Mouse (Mus musculus) lung, postnatal 14 days (tissue): ENCODE results near the gene Cd55b.
"Not testable (repeated sequence)": the region's sequence is repeated elsewhere in the genome, so short reads cannot be mapped to it uniquely, and the experiment has no call there.

ENCODE experiments used
- DNase-seq: peaks from one replicate; pipeline ENCODE4 v3.0.0; 2021

The Cd55b gene

DNA sequence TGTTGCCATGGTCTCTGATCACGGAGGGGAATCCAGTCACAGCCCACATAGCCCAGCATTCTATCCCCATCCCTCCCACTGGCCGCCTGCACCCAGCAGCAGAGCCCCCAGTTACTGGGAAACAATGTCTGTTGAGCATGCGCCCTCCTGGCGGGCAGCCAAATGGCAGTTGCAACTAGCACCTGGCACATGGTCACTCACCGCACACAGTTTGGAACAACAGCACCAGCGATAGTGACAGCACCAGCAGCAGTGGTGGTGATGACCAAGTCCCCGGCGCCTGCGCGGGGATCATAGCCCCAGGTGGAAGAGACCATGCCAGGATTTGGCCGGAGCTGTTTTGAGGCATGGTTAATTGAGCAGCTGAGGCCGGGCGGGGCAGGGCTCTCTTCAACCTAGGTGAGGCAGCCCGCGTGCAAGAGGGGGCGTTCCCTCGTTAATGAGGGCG is at the start of gene Cd55b:
Gene Cd55b (minus strand): TSS at position 346 of the 448 bp plus-strand sequence.
- peak; percentile 31 for DNase-seq

DNA sequence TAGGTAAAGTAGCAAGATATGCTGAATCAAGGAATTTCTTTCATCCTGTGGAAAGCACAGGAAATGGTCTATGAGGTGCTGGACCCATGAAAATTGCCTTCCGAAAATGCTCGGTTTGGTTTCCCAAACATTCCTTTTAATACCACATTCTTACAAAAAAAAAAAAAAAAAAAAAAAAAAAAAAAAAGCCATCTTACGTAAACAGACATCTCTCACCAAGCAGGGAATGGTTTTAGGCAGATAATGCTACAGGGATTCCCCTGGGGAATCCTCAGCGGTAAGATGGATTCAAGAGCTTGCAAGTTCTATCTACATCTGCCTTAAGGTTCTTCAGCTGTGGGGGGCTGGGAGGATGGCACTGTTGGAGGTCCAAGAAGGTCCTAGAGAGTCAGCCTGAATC is 47.3 kb upstream of the Cd55b start:
- no peak for DNase-seq

GRCm38 (mm10) chr1:130467453-130467852 is 44.6 kb upstream of the Cd55b start:
- DNase-seq: no peak

DNA sequence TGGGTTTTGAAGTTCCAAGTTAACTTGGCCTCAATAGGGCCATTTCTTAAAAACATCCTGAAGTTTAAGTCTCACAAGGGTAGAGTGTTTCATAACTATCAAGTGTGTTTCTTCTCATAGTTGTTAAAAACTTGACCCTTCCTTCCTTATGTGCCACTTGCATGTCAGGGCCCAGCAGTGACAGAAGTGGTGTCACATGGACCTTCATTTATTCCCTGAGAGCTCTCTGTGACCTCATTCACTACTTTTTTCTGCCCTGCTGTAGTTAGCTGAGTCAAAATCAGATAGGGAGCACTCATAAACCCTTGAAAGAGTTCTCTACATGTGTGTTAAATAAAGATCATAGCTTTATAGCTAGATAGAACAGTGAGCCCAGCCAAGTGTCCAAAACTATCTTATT is 41.4 kb upstream of the Cd55b start:
- no peak for DNase-seq

DNA sequence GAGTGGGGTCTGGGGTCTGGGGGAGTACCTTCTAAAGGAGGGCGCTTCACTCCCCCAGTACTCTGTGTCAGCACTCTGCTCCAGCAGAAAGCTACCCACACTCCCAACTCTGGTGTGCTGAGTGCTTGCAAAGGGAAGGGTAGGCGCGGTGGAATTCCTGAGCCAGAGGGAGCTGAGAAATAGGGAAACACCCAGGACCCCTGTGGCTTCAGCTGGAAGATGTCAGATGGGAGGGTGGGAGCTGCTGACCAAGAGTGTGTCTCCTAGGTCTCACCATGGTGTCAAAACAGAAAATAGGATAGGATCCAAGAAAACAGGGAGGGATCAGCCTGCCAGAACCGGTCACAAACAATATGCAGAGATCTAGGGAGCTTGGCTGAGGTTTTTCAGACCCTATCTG is 40.1 kb upstream of the Cd55b start:
- DNase-seq: no peak

DNA sequence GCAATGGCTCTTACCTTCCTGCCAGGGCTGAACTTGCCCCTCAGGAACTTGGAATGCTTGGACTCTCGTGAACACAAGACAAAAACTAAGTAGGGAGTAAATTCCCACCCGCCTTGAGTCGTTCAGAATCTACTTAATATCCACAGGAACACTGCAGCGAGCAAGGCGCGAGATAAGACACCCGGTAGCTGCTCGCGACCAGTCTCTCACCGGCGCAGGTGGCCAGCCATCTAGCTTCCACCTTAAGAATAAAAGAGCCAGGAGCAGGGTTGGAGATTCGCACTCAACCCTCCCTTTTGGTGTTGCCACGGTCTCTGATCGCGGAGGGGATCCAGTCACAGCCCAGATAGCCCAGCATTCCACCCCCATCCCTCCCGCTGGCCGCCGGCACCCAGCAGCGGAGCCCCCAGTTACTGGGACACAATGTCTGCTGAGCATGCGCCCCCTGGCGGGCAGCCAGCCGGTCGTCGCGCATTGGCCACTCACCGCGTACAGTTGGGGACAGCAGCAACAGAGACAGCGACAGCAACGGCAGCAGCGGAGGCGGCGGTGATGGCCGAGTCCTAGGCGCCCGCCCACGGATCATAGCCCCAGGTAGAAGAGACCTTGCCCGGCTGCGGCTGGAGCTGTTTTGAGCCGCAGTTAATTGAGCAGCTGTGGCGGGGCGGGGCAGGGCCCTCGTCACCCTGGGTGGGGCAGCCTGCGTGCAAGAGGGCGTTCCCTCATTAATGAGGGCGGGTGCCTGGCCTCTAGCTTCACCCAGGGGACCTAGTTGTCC is 39.5 kb upstream of the Cd55b start, which contains the start of gene Cd55:
Gene Cd55 (minus strand): TSS at position 661 of the 778 bp plus-strand sequence.
- DNase-seq: peak; percentile 89

DNA sequence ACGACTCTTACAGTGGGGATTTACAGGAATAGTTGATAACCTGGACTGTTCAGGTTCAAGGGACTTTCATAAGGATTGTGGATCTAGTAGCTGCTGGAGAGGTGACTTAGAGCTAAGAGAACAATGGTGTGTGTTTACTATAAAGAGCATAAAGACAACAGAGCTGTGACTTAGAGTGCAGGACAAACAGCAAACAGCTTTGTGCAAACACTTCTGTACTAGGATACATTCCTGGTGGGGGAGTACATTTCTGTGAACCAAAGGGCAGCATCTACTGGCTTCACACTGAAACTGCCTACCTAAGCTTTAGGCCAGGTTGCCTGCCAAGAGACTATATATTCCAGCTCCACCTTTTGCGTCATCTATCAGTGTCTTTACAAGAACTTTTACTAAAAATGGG is 32.3 kb upstream of the Cd55b start:
- no peak for DNase-seq

- DNase-seq: not testable (repeated sequence)
Measured at GRCm38 (mm10) chr1:130442930-130443329, 20.1 kb upstream of the Cd55b start.

DNA sequence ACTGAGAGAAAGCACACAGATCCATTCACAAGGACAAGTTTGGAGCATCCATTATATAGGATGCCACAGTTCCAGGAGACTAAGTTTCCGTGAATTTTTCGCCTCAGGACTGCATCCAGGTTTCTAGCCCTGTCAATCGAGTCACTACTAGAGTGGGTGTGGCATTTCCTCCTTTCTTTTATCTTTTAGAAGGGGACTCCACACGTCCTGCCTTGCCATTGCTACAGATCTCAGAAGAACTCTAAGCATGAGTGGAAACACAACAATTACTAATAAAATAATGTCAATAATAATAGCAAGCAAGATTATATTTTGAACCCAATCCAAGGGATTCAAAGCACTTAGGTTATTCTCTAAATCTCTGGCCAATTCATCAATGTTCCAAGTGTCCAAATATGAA is 8.1 kb upstream of the Cd55b start:
- no peak for DNase-seq

GRCm38 (mm10) chr1:130428667-130429066 is 5.9 kb upstream of the Cd55b start:
- not testable (repeated sequence) for DNase-seq

GRCm38 (mm10) chr1:130427175-130427853 is 4.5 kb upstream of the Cd55b start:
- DNase-seq: not testable (repeated sequence)

- not testable (repeated sequence) for DNase-seq
Measured at GRCm38 (mm10) chr1:130422033-130422432, 776 bp downstream of the Cd55b start.

DNA sequence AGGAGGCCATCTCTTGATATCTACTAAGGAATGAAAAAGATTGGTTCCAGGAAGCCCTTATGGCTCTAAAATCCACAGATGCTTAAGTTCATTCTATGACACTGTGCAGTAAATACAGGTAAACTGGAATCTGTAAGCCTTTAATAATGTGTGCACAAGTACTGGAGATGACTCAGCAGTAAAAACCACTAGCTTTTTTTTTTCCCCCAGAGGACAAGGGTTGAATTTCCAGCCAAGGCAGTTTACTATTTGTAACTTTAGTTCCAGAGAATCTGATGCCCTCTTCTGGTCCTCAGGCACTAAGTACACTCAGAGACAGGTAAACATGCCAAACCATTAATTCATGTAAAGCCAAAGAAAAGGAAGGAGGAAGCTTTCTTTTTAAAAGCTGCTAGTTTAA is 25.7 kb downstream of the Cd55b start:
- DNase-seq: not testable (repeated sequence)

GRCm38 (mm10) chr1:130387282-130387681 is 35.5 kb downstream of the Cd55b start:
- not testable (repeated sequence) for DNase-seq

DNA sequence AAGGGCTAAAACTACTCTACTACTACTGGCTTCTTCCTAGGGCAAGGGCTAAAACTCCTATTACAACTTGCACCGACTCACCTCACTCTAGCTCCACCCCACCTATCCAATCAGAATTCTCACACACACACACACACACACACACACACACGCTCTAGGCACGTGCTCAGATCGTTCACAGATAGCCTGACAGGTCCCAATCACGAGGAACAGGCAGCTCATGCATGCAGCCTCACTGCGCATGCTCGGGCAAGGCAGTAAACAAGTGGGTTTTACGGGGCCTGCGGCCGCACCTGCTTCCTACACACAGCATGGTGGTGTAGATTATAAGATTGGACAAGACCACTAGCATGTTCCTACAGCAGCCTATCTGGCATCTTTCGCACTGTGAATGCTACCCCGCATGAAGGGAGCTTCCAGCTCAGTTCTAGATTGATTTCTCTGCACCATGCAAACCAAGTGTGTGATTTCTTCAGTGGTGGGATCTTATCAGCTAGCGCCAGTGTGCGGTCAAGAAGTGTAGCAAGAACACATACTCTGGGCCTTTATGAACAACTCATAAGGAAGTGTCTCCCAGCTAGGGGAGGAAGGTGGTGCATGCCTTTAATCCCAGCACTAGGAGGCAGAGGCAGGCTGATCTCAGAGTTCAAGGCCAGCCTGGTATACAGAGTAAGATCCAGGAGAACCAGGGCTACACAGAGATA is 44.9 kb downstream of the Cd55b start:
- no peak for DNase-seq

DNA sequence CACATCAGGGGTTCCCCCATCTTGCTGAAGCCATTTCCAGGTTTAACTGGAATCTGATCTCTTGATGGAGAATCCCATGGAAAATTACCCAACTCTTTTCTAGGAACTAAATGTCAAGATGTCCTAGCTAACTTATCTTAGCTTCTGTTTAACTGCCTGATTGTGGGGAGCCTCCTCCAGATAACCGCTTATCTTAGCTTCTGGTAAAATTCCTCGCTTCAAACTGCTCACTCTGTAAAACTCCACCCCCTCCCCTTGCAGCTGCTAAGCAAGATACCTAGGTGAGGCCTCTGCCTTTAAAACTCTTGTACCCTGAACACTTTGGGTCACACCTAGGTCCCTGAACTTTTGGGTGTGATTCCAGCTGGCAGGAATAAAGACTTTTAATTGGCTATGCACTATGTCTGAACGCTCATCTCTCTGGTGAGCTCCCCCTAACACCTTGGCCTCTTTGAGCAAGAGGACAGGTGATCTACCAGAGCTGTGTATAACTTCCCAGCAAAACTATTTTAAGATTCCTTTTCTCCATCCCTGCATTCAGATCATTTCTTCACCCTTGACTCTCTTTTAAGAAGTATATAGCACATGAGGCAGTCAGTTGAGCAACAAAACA is 48.5 kb downstream of the Cd55b start:
- DNase-seq: no peak

DNA sequence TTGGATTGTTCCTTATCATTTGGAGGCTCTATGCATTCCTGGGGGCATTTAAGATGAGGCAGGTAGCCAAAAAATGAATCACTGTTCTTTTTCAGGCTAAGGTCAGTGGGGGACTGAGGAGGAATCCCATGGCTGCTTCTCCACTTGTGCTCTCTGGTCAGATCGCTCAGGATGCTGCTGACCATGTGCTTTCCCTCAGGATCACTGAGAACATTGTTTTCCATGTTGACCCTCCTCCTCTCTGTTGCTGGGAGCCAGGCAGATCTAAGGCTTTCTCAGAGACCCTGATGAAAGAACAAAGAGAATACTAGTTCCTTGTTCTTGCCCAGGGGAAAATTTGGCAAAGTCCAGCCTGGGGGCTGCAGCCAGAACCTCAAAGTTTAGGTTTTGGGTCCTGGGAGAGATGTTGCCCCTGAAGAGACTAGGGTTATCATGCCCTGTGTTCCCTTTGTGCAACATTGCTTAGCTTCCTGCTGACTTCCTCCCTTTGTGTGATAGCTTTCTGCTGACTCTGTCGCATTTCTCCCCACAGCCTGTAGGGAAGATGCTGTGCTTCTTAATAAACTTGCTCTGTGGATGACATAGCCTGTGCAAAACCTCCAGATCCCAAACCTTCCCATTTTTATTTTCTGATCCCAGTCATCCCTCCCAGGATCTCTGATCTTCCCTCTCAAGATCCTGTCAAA is 49.3 kb downstream of the Cd55b start:
- no peak for DNase-seq

DNA sequence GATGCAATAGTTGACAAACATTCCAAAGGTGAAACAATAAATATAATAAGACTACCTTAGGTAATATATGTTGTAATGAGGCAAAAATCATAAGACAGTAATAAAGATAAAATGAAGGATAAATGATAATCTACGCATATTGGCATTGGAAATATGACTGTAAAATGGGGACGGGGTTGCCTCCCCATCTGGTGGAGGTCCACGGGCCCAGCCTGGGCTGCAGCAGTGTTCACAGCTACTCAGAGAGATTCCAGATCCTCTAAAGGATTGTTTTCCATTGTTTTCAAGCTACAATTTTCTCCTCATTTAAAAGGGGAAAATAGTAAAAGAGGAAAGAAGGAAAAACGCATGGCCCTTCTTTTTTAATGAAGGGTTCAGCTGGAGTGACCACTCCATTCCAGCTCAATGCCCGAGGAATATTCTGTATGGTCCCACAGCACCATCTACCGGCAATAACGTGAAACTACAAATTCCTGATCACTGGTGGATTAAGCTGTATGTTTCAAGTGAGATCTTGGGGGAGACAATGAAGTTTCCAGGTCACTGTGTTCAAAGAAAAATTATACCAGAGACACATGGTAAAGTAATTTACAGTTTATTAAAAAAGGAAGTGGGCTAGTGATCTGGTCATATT is 50.8 kb downstream of the Cd55b start:
- DNase-seq: peak; percentile 55

GRCm38 (mm10) chr1:130371291-130371690 is 51.5 kb downstream of the Cd55b start:
- DNase-seq: no peak

DNA sequence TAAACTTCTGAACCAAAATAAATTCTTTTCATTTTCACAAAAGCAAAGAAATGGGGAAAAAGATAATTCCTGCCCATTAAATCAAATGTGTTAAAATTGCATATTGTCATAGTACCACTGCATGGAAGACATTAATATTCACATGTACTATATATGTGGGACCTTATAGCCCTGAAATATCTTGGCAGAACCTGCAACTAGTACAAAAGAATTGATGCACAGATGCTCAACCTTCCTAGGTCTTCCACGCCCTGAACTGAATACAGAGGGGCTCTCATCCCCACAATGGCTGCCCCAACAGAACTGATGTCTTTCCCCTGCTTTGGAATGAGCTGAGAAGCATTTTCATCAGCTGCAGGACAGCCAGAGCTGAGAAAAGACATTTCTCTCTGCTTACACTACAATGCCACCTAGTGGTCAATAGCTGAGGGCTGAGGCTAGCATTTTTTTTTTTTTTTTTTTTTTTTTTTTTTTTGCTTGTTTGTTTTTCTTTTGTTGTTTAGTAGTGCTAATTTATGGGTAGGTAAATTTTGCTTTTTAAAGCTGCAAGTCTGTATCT is 72.7 kb downstream of the Cd55b start:
- peak; percentile 25 for DNase-seq

DNA sequence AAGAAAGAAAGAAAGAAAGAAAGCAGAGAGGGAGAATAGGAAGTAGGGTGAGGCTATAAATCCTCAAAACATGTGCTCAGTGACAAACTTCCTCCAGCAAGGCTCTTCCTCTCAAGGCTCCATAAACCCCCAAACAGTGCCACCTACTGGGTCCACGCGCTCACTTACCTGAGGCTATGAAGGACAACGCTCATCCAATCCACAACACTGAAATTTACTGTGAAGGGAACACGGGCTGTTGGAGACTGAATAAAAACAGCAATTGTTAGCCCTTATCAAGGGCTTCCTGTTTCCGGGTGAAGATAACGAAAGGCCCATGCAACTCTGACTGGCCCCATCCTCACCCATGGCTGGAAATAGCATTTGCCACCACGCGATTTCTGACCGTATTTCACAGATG is 80.4 kb downstream of the Cd55b start:
- DNase-seq: no peak
